In the genomic region with DNA sequence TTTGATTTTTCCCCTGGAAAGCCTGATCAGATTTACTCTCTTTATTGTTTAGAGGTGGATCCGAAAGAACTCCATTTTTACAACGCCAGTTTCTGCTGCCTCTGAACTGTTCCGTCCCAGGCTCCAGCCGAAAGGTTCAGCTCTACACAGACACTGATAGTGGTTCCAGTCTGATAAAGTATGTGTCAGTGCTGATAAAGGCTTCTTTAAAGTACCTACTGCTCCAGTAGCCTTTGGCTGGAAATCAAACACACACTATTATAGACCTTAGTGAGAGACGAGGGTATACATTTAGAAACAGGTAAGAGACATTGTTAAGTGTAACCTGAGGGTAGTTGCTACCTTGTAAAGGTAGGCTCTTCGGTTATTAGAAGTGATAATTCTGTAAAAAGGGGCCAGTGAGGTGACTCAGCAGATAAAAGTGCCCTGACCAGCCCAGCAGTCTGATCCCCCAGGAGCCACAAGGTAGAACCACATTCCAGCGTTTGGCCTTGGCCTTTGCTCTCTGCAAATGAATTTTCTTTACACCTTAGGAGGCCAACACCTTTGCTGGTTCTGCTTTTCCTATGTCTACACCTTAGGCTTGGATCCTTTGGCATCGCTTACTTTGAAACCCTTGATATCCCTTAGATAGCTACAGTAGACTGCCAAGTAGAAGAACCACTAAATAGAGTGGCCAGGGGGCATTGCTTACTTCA, we compare ENCODE assay signal across 10 mouse cellular contexts. TPM values are rescaled to one million over a fixed set of nuclear protein-coding genes. Genes with fewer than 3 reads are reported as not detected.
DNase-seq lines count a peak whose midpoint lies in the region; ATAC-seq and TF ChIP-seq lines count a peak whose summit lies in the region.
"Had no signal": no experiment of that assay in that cellular context is flagged by ENCODE, and none has a peak within 500 bp of the region (broad histone marks: within the 10 kb centered on the region; RNA-seq: fewer than 3 reads in every experiment).

No protein-coding gene starts in this region.

- H3K27me3 ChIP-seq in heart, embryonic 14.5 days (ENCODE audit: control insufficient read depth, insufficient read depth, low read length) = no peaks in the 10 kb centered on the region
- H3K27me3 ChIP-seq in heart, embryonic 10.5 days (ENCODE audit: insufficient read depth, poor library complexity, severe bottlenecking) = no peaks in the 10 kb centered on the region
- H3K27me3 ChIP-seq in testis, adult 2 months (ENCODE audit: control insufficient read depth, insufficient read depth, low read length) = no peaks in the 10 kb centered on the region
- H3K27me3 ChIP-seq in neural tube, embryonic 15.5 days (replicated peaks) = no peaks in the 10 kb centered on the region

- no peak overlapping the region for H3K4me2 ChIP-seq in heart, embryonic 14.5 days (ENCODE audit: low read length)
- H3K4me2 ChIP-seq in neural tube, embryonic 15.5 days = peak overlapping the region; percentile 81

- H3K9ac ChIP-seq in heart, embryonic 14.5 days (ENCODE audit: low read length) = 0 out of 2 replicates have a peak overlapping the region, but pooled peaks have one; percentile 34
- peak overlapping the region; percentile 73 for H3K9ac ChIP-seq in neural tube, embryonic 15.5 days (replicated peaks)

- no peaks in the 10 kb centered on the region for H3K36me3 ChIP-seq in heart, embryonic 14.5 days (ENCODE audit: control insufficient read depth, insufficient read depth, low read length)
- peaks cover 10% of the 10 kb centered on the region for H3K36me3 ChIP-seq in heart, embryonic 10.5 days
- H3K36me3 ChIP-seq in testis, adult 2 months (ENCODE audit: control insufficient read depth, insufficient read depth, low read length) = no peaks in the 10 kb centered on the region
- peaks cover 8% of the 10 kb centered on the region for H3K36me3 ChIP-seq in neural tube, embryonic 15.5 days

- no peak for TF ChIP-seq CTCF in testis, adult 2 months (IDR thresholded peaks at IDR 0.05; ENCODE audit: control insufficient read depth, insufficient read depth, insufficient replicate concordance, low read depth, low read length)

- ATAC-seq in heart, embryonic 14.5 days (ENCODE audit: insufficient number of reproducible peaks, insufficient read depth, low FRiP score, low read depth) = no peak
- no peak for ATAC-seq in neural tube, embryonic 15.5 days (ENCODE audit: low FRiP score)

- H3K4me3 ChIP-seq in heart, embryonic 14.5 days (ENCODE audit: control insufficient read depth in 1 of 2, insufficient read depth in 1 of 2, low read depth in 1 of 2, low read length in 2 of 2) = no peak overlapping the region
- H3K4me3 ChIP-seq in heart, embryonic 10.5 days = no peak overlapping the region
- H3K4me3 ChIP-seq in testis, adult 2 months (ENCODE audit: control insufficient read depth, low read depth, low read length) = peak overlapping the region; percentile 84
- peak overlapping the region; percentile 66; the same call in 1 of the 2 replicates for H3K4me3 ChIP-seq in neural tube, embryonic 15.5 days (replicated peaks)

- no peak for DNase-seq in heart, embryonic 10.5 days (ENCODE audit: low spot score)
- no peak for DNase-seq in testis, postnatal 10 days (ENCODE audit: low spot score)
- DNase-seq in liver = peak; percentile 34
- DNase-seq in natural killer cell, adult 2 months (ENCODE audit: low spot score in 2 of 2) = no peak
- DNase-seq in spleen, adult 12 weeks (ENCODE audit: low spot score) = no peak
- DNase-seq: lung, adult 2 months; thymus, postnatal 25 days had no signal

- 38% methylated on average over 8 of the region's 8 CpGs for WGBS in heart, embryonic 14.5 days
- WGBS in heart, embryonic 10.5 days = 30% methylated on average over 8 of the region's 8 CpGs
- 82% methylated on average over 8 of the region's 8 CpGs for WGBS in neural tube, embryonic 15.5 days

- no peaks in the 10 kb centered on the region for H3K9me3 ChIP-seq in heart, embryonic 14.5 days (ENCODE audit: control insufficient read depth, low read length)
- H3K9me3 ChIP-seq in heart, embryonic 10.5 days = no peaks in the 10 kb centered on the region
- H3K9me3 ChIP-seq in neural tube, embryonic 15.5 days (replicated peaks) = no peaks in the 10 kb centered on the region

- H3K27ac ChIP-seq in heart, embryonic 14.5 days (replicated peaks in 1 of 2; ENCODE audit: control insufficient read depth in 1 of 2, insufficient read depth in 1 of 2, low read depth in 2 of 2, low read length in 2 of 2) = no peak overlapping the region
- no peak overlapping the region for H3K27ac ChIP-seq in heart, embryonic 10.5 days
- H3K27ac ChIP-seq in testis, adult 2 months (ENCODE audit: control insufficient read depth, insufficient read depth, low read depth, low read length) = no peak overlapping the region
- no peak overlapping the region for H3K27ac ChIP-seq in neural tube, embryonic 15.5 days (replicated peaks)

- no peak for TF ChIP-seq POLR2A in testis, adult 2 months (IDR thresholded peaks at IDR 0.05; ENCODE audit: control insufficient read depth, low read depth, low read length)

- peaks cover 7 to 11% of the 10 kb centered on the region in 2 experiments for H3K4me1 ChIP-seq in heart, embryonic 14.5 days (ENCODE audit: control insufficient read depth in 2 of 2, insufficient read depth in 2 of 2, low read length in 2 of 2)
- peaks cover 31% of the 10 kb centered on the region for H3K4me1 ChIP-seq in heart, embryonic 10.5 days
- H3K4me1 ChIP-seq in testis, adult 2 months (ENCODE audit: control insufficient read depth, insufficient read depth, low read length) = peaks cover 3% of the 10 kb centered on the region; the same call in 1 of the 2 replicates
- H3K4me1 ChIP-seq in neural tube, embryonic 15.5 days = peaks cover 21% of the 10 kb centered on the region

RNA-seq across cellular contexts. Expression of a gene that starts 1.5 kb away (rescaled TPM):
- 0.50 and 0.72 TPM in 2 replicates for polyA plus RNA-seq in heart, embryonic 14.5 days (2014; fragmentation: Nextera tagmentation; extraction: Ambion mirVana)
- 0.58 and 0.95 TPM in 2 replicates for polyA plus RNA-seq in heart, embryonic 10.5 days (2016; fragmentation: Nextera tagmentation; extraction: Ambion mirVana)
- 8.5 and 8.8 TPM in 2 replicates for polyA plus RNA-seq in testis, adult 2 months (2012; rRNA removed)
- 1.4 and 1.7 TPM in 2 replicates for polyA plus RNA-seq in neural tube, embryonic 15.5 days (2015; fragmentation: Nextera tagmentation; extraction: Ambion mirVana)

RNA-seq across cellular contexts. Expression of a gene that starts 41.1 kb away (rescaled TPM):
- 10.0 and 11.8 TPM in 2 replicates for polyA plus RNA-seq in heart, embryonic 14.5 days (2014; fragmentation: Nextera tagmentation; extraction: Ambion mirVana)
- polyA plus RNA-seq in heart, embryonic 10.5 days (2016; fragmentation: Nextera tagmentation; extraction: Ambion mirVana) = 10.3 and 10.4 TPM in 2 replicates
- polyA plus RNA-seq in testis, adult 2 months (2012; rRNA removed) = 2.2 and 3.0 TPM in 2 replicates
- polyA plus RNA-seq in neural tube, embryonic 15.5 days (2015; fragmentation: Nextera tagmentation; extraction: Ambion mirVana) = 11.0 and 12.3 TPM in 2 replicates

RNA-seq across cellular contexts. Expression of a gene that starts 54.9 kb away (rescaled TPM):
- polyA plus RNA-seq in heart, embryonic 14.5 days (2014; fragmentation: Nextera tagmentation; extraction: Ambion mirVana) = 2.7 and 3.1 TPM in 2 replicates
- 1.7 and 3.1 TPM in 2 replicates for polyA plus RNA-seq in heart, embryonic 10.5 days (2016; fragmentation: Nextera tagmentation; extraction: Ambion mirVana)
- polyA plus RNA-seq in testis, adult 2 months (2012; rRNA removed) = 4.5 and 4.6 TPM in 2 replicates
- polyA plus RNA-seq in neural tube, embryonic 15.5 days (2015; fragmentation: Nextera tagmentation; extraction: Ambion mirVana) = 2.0 and 3.3 TPM in 2 replicates

Comparison
In these comparisons a context has a peak if more than half of its experiments do, and no peak if none do; other contexts are left out.
1. H3K4me3 ChIP-seq: peak in testis, adult 2 months (single experiment) and neural tube, embryonic 15.5 days (single experiment); none in heart, embryonic 14.5 days (0 of 2) and heart, embryonic 10.5 days (single experiment).